Mouse (Mus musculus) hindbrain, postnatal 0 days (tissue): ENCODE data around the gene Tlk2. TPM values are rescaled to one million over a fixed set of nuclear protein-coding genes. Genes with fewer than 3 reads are reported as not detected.
A peak's percentile ranks its signal among the peaks of the same experiment; 100 is the strongest.

Source experiments
- ATAC-seq: fragments of 200-750 bp; cut with Nextera tagmentation; 2 replicates; pipeline ENCODE4 v1.8.0; 2017; ENCODE audit warnings: mild to moderate bottlenecking, moderate TSS enrichment, moderate library complexity
- DNase-seq: peaks from one replicate; pipeline ENCODE4 v3.0.0-alpha.2; 2015; ENCODE audit warnings: low spot score
- H3K27ac ChIP-seq: fragments of 300-500 bp; sonication (generic); 2 replicates; pipeline ENCODE4 v1.5.1; 2014; ENCODE audit warnings: mild to moderate bottlenecking
- H3K27me3 ChIP-seq: fragments of 300-500 bp; sonication (generic); 2 replicates; pipeline ENCODE4 v1.6.1; 2014; ENCODE audit warnings: low read length, mixed read lengths; ENCODE audit not compliant: insufficient read depth
- H3K36me3 ChIP-seq: fragments of 300-500 bp; sonication (generic); 2 replicates; pipeline ENCODE4 v1.6.1; 2014; ENCODE audit warnings: low read length, mixed read lengths; ENCODE audit not compliant: insufficient read depth
- H3K4me1 ChIP-seq: fragments of 300-500 bp; sonication (generic); 2 replicates; pipeline ENCODE4 v1.6.1; 2014; ENCODE audit warnings: antibody characterized with exemption, low read length, mixed read lengths; ENCODE audit not compliant: insufficient read depth
- H3K4me2 ChIP-seq: fragments of 300-500 bp; sonication (generic); 2 replicates; pipeline ENCODE4 v1.6.1; 2014; ENCODE audit warnings: low read depth, mild to moderate bottlenecking, low read length, moderate library complexity, mixed read lengths
- H3K4me3 ChIP-seq: fragments of 300-500 bp; sonication (generic); 2 replicates; pipeline ENCODE4 v1.5.1; 2014; ENCODE audit warnings: low read length
- H3K9ac ChIP-seq: fragments of 300-500 bp; sonication (generic); replicated peaks from 2 replicates; pipeline ENCODE4 v1.6.1; 2014; ENCODE audit warnings: mild to moderate bottlenecking, low read length, moderate library complexity, mixed read lengths
- H3K9me3 ChIP-seq: fragments of 300-500 bp; sonication (generic); 2 replicates; pipeline ENCODE4 v1.6.1; 2016; ENCODE audit warnings: low read length, mixed read lengths
- CTCF ChIP-seq: IDR thresholded peaks from 2 replicates; pipeline ENCODE4 v1.5.1; 2016; ENCODE audit warnings: antibody characterized with exemption, control low read depth, low read depth
- WGBS: fragments of 180-500 bp; shearing (Covaris S2); extraction: QIAGEN DNeasy Blood & Tissue Kit; methylation state at CpG from one replicate; pipeline ENCODE4 v1.1.7; 2014; 5-methylcytosine and 5-hydroxymethylcytosine counted together
- polyA plus RNA-seq: library from polyadenylated mRNA; unstranded; fragments of >200 nt; fragmentation: Nextera tagmentation; extraction: Ambion mirVana; gene quantifications from 2 replicates; pipeline ENCODE4 v1.2.1, GENCODE M21; 2015
- total RNA-seq: library from RNA; depleted of rRNA; stranded (reverse); fragments of >200 nt; gene quantifications from 2 replicates; pipeline ENCODE4 v1.2.3, GENCODE M21; 2014

Gene Tlk2
- total and polyA plus RNA-seq, 2 experiments from 2014 or later: 15.1 to 50.4 TPM

DNA sequence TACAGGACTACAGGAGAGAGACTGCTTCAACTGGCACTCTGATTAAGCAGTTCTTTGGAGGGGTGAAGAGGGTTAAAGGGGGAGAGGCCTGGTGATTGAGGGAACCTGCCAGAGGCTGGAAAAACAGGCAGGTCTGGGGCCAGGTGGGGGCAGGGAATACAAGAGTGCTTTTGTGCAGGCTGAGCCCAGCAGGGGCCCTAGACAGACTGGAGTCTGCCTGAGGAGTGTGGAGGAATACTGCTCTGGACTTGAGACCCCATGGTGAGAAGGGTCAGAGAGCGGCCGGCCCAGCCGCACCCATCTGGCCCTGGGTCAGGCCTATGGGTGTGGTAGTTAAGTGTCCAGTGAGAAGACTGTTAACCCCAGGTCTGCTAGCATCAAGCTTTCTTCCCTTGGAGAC is 107.1 kb downstream of the Tlk2 start:
- no peak overlapping the region for H3K4me2 ChIP-seq
- no peaks in the 10 kb centered on the region for H3K4me1 ChIP-seq
- peaks cover 10% of the 10 kb centered on the region; the same call in 1 of the 2 replicates for H3K36me3 ChIP-seq
- no peak overlapping the region for H3K9ac ChIP-seq
- no peak overlapping the region for H3K4me3 ChIP-seq
- DNase-seq: no peak
- no peak overlapping the region for H3K27ac ChIP-seq
- TF ChIP-seq CTCF: no peak
- no peak for ATAC-seq
- no peaks in the 10 kb centered on the region for H3K27me3 ChIP-seq
- 46% methylated on average over 3 of the region's 3 CpGs for WGBS
- no peaks in the 10 kb centered on the region for H3K9me3 ChIP-seq

DNA sequence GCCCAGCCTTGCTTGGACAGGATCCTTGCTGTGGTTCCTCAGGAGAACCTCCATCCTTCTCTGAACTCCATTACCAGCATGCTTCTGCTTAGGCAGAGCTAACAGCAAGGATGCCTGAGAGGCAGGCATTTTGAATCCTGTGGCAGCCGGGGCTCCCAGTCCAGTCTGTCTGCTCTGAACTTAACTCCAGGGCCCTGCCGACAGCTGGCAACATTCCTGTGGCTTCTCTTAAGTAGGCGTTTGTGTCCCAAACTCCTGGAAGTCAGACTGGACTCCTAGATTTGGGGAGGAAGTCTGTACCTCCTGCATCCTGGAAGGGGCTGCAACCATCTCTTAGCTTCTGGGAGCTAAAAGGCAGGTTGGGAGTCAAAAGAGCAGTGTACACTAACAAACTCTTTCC is 110.8 kb downstream of the Tlk2 start:
- DNase-seq (no peak), ATAC-seq (no peak)
- H3K27me3 ChIP-seq: no peaks in the 10 kb centered on the region
- H3K27ac ChIP-seq: no peak overlapping the region
- H3K4me2 ChIP-seq: no peak overlapping the region
- H3K9ac ChIP-seq: no peak overlapping the region
- no peak overlapping the region for H3K4me3 ChIP-seq
- 62% methylated on average over 3 of the region's 3 CpGs for WGBS
- no peaks in the 10 kb centered on the region for H3K9me3 ChIP-seq
- no peaks in the 10 kb centered on the region for H3K36me3 ChIP-seq
- TF ChIP-seq CTCF: no peak
- H3K4me1 ChIP-seq: peaks cover 3% of the 10 kb centered on the region; the same call in 1 of the 2 replicates

DNA sequence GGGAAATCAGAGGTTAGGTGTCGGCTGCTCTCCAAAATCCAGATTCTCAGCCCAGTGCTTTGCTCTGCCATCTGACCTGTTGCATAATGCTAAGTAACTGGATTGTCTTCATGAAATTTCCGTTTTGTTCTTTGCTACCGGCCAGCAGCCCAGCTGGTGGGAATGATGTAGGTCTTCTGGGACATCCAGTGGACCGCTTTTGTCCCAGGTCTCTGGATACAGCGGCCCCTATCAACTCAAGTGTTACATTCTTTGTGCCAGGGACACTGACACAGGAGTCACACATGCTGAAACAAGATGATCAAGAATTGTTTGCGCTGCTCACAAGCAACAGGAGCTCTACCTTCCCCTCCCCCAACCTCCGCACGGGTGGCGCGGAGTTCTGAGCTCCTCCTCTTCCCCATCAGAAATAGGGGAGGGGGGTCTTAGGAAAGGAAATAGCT is 113.1 kb downstream of the Tlk2 start:
- peak overlapping the region; percentile 50; the same call in 1 of the 2 replicates for H3K9ac ChIP-seq
- DNase-seq: peak; percentile 24
- H3K4me3 ChIP-seq: peak overlapping the region; percentile 56
- peak overlapping the region; percentile 100 for H3K4me2 ChIP-seq
- H3K27ac ChIP-seq: 0 out of 2 replicates have a peak overlapping the region, but pooled peaks have one; percentile 46
- H3K27me3 ChIP-seq: no peaks in the 10 kb centered on the region
- H3K4me1 ChIP-seq: peaks cover 3% of the 10 kb centered on the region; the same call in 1 of the 2 replicates
- no peaks in the 10 kb centered on the region for H3K9me3 ChIP-seq
- H3K36me3 ChIP-seq: no peaks in the 10 kb centered on the region
- no peak for TF ChIP-seq CTCF
- no peak for ATAC-seq
- 5% methylated on average over 10 of the region's 10 CpGs for WGBS

DNA sequence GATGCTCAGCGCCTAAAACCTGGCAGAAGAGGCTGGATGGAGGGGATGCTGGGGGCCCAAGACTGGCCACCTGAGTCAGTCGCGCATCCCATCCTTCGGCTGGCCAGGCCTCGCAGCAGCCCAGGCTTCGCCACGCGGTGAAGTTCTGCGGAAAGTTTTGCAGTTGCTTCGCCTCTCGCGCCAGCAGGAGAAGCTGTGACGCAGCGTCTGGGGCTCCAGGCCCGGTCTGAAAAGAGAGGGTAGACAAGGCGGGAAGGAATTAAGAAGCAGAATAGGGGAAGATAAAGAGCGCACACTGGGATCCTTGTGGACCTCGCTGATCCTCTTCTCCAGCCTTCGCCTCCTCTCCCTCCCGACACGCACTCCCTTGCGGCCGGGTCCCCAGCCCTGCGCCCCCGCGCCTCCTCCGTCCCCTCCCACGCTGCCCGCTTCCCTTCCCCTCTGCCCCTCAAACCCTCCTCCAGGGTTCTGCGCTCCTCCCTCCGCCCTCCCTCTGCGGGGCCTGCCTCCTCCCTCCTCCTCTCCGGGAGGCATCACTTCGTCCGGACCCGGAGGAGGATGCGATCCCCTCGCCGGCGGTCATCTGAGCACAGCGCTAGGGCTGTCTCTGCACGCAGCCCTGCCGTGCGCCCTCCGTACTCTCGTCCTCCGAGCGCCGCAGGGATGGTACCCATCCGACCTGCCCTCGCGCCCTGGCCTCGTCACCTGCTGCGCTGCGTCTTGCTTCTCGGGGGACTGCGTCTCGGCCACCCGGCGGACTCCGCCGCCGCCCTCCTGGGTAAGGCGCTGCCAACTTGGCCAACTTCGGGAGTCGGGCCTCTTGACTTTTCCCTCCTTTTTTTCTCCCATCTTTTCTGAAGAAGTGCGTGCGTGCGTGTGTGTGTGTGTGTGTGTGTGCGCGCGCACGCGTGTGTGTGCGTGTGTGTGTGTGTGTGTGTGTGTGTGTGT is 113.8 kb downstream of the Tlk2 start, which contains the start of gene Mrc2:
Gene Mrc2 (plus strand): TSS at position 520 of the 948 bp plus-strand sequence.
- ATAC-seq (peak; percentile 72), DNase-seq (peak; percentile 70)
- Histone ChIP-seq H3K4me2 (peak within 1 kb of the TSS; percentile 100), H3K9me3 (no peaks in the 10 kb centered on the region), H3K9ac (peak within 1 kb of the TSS; percentile 50), H3K27ac (peak within 1 kb of the TSS; percentile 46; the same call in 1 of the 2 replicates), H3K27me3 (no peaks in the 10 kb centered on the region), H3K4me3 (peak within 1 kb of the TSS; percentile 56), H3K36me3 (no peaks in the 10 kb centered on the region), H3K4me1 (peaks cover 3% of the 10 kb centered on the region; the same call in 1 of the 2 replicates)
- under 1% methylated on average over 63 of the region's 75 CpGs for WGBS
- no peak for TF ChIP-seq CTCF

DNA sequence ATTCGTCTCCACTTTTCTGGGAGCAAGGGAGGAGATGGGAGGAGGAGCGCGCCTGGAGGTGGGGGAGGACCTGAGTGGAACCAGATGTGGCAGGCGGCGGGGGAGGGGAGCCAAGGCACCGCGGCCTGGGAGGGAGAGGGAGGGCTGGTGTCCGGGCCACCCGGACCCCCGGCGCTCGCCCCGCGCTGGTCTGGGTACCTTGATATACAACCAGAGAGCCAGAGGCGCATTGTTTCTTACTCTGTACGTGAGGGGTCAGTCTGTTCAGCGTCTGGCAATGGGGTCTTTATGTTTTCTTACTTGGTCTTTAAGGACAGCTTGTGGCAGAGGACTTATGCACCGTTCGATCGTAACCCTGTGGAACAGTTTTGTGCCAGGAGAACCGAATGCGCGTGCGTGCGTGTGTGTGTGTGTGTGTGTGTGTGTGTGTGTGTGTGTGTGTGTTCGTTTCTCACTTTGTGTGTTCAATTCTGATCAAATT is 114.5 kb downstream of the Tlk2 start:
- Histone ChIP-seq H3K4me3 (peak overlapping the region; percentile 56), H3K4me1 (peaks cover 3% of the 10 kb centered on the region; the same call in 1 of the 2 replicates), H3K9ac (no peak overlapping the region; the same call in 1 of the 2 replicates), H3K27ac (peak overlapping the region; percentile 45; the same call in 1 of the 2 replicates), H3K36me3 (no peaks in the 10 kb centered on the region), H3K9me3 (no peaks in the 10 kb centered on the region), H3K27me3 (no peaks in the 10 kb centered on the region), H3K4me2 (peak overlapping the region; percentile 100)
- DNase-seq (peak; percentile 42), ATAC-seq (peak; percentile 48; the same call in 1 of the 2 replicates)
- WGBS: 3% methylated on average over 26 of the region's 26 CpGs
- TF ChIP-seq CTCF: no peak

DNA sequence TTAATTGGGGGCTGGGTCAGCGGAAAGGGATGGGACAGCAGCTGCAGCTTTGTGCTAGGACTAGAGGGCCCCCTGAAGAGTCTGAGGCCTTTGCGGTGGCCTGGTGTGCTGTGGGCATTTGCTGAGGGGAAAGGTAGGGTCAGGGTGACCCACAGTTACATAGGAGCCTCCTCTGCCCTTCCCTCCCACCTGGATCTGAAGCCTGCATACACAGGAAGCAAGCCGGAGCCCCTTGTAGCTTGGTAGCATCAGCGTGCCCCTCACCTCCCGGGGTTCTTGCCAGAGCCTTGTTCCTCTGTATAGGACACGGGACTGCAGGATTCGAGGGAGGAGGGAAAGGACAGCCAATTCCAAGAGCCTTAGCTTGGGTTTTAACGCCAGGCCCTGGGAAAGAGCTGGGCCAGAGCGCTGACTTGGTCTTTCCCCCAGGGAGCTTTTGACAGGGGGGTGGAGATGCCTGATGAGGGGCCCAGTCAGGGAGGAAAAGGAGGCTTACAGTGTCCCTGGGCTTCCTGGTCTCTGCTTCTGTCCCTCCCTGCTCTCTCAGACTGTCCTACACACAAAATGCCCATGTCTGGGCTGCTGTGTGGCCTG is 115.4 kb downstream of the Tlk2 start:
- H3K4me3 ChIP-seq: peak overlapping the region; percentile 56
- 0 out of 2 replicates have a peak overlapping the region, but pooled peaks have one; percentile 15 for H3K27ac ChIP-seq
- ATAC-seq (no peak), DNase-seq (no peak)
- WGBS: 22% methylated on average over 9 of the region's 9 CpGs
- H3K27me3 ChIP-seq: no peaks in the 10 kb centered on the region
- peak overlapping the region; percentile 100 for H3K4me2 ChIP-seq
- TF ChIP-seq CTCF: no peak
- peaks cover 3% of the 10 kb centered on the region; the same call in 1 of the 2 replicates for H3K4me1 ChIP-seq
- H3K36me3 ChIP-seq: no peaks in the 10 kb centered on the region
- H3K9ac ChIP-seq: no peak overlapping the region; the same call in 1 of the 2 replicates
- no peaks in the 10 kb centered on the region for H3K9me3 ChIP-seq
